Mouse (Mus musculus): ENCODE measurements at regions not wholly inside any gene's neighbourhood (a gene's known extent, or its start where the extent isn't known, plus 50 kb on each side); places are given as distances from the start of the nearest gene placed in this dataset.

DNA sequence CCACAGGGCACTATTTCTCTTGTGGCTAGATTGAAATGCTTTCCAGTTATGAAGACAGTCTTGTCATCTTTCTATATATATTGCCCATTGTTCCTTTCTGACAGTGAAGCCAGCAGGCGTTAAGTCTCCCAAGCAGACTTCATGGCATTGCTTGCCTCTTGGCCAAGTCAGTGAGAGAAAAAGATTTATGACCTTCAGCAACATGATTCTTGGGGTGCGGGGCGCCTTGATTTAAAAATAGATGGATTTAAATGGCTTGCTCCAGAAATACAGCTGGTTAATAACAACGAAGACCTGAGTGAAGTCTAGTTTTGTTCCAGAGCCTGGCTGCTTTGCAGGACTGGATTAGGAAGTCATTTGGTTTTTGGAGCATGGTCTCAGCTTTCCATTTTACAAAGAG, 475.2 kb upstream of the Gm26657 start:
- no peak overlapping the region for H3K4me2 ChIP-seq (ENCODE audit: low read depth, severe bottlenecking)
- H3K27ac ChIP-seq (replicated peaks; ENCODE audit: low read depth, low read length), result no peak overlapping the region
- DNase-seq (ENCODE audit: low spot score), result no peak

DNA sequence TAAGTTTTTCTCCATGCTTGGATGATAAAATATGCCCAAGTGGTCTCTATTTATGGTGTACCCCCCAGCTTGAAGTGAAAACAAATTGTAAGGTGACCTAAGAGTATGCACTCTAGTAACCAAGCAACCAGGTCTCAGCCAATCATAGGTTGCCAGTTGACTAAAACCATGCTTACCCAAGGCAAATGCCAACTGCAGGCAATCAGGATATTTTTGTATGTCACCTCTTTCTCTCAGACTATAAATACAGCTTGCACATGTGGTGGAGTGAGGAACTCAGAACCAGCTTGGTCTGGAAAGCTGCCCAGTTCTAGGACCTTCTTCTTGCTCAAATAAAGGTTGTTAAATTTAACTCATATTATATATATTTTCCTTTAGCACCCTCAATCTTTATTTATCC, 476.0 kb upstream of the Gm26657 start:
- Histone ChIP-seq H3K4me1 (ENCODE audit: control insufficient read depth, insufficient read depth, low read length) (no peaks in the 10 kb centered on the region), H3K9ac (ENCODE audit: low read length) (no peak overlapping the region), H3K4me3 (ENCODE audit: low read depth, low read length) (no peak overlapping the region), H3K27me3 (ENCODE audit: control insufficient read depth, insufficient read depth, low read length) (no peaks in the 10 kb centered on the region), H3K9me3 (ENCODE audit: control insufficient read depth, low read length) (no peaks in the 10 kb centered on the region), H3K27ac (replicated peaks; ENCODE audit: low read depth, low read length) (no peak overlapping the region), H3K36me3 (ENCODE audit: control insufficient read depth, insufficient read depth, low read length) (no peaks in the 10 kb centered on the region), H3K4me2 (ENCODE audit: low read depth, severe bottlenecking) (no peak overlapping the region)
- no peak for ATAC-seq (ENCODE audit: insufficient number of reproducible peaks, low FRiP score, low TSS enrichment, low read depth)
- no peak for DNase-seq (ENCODE audit: low spot score)

More for the DNA sequence above, 475.2 kb upstream of the Gm26657 start:
- Histone ChIP-seq H3K36me3 (ENCODE audit: control insufficient read depth, insufficient read depth, low read length) (no peaks in the 10 kb centered on the region), H3K9ac (ENCODE audit: low read length) (no peak overlapping the region), H3K27me3 (ENCODE audit: control insufficient read depth, insufficient read depth, low read length) (no peaks in the 10 kb centered on the region), H3K4me3 (ENCODE audit: low read depth, low read length) (no peak overlapping the region), H3K4me1 (ENCODE audit: control insufficient read depth, insufficient read depth, low read length) (no peaks in the 10 kb centered on the region), H3K9me3 (ENCODE audit: control insufficient read depth, low read length) (no peaks in the 10 kb centered on the region)
- 78% methylated on average over 4 of the region's 4 CpGs for whole genome bisulfite sequencing
- no peak for ATAC-seq (ENCODE audit: insufficient number of reproducible peaks, low FRiP score, low TSS enrichment, low read depth)

DNA sequence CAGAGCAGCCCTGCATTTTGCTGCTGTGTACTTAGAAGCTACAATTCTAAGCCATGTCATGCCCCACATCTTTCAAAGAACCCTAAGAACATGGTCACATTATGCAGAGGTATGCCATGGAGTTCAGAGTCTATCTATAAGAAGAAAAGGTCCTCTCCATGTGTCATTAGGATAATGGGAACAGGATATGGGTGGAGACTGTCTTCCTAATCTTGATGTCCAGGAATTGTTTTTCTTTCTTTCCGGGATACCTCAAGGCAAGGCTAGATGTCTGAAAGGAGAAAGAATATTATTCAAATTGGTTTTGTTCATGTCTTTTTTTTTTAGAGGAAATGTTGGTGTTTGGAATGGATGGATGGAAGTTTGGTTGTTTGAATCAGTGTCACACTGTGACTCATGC, 477.3 kb upstream of the Gm26657 start:
- ATAC-seq (ENCODE audit: insufficient number of reproducible peaks, low FRiP score, low TSS enrichment, low read depth), result no peak
- DNase-seq (ENCODE audit: low spot score), result no peak
- Histone ChIP-seq H3K9ac (ENCODE audit: low read length) (no peak overlapping the region), H3K27me3 (ENCODE audit: control insufficient read depth, insufficient read depth, low read length) (no peaks in the 10 kb centered on the region), H3K4me1 (ENCODE audit: control insufficient read depth, insufficient read depth, low read length) (no peaks in the 10 kb centered on the region), H3K36me3 (ENCODE audit: control insufficient read depth, insufficient read depth, low read length) (no peaks in the 10 kb centered on the region), H3K4me2 (ENCODE audit: low read depth, severe bottlenecking) (no peak overlapping the region), H3K4me3 (ENCODE audit: low read depth, low read length) (no peak overlapping the region), H3K27ac (replicated peaks; ENCODE audit: low read depth, low read length) (no peak overlapping the region), H3K9me3 (ENCODE audit: control insufficient read depth, low read length) (no peaks in the 10 kb centered on the region)
- 100% methylated on average over 1 of the region's 1 CpGs for WGBS

DNA sequence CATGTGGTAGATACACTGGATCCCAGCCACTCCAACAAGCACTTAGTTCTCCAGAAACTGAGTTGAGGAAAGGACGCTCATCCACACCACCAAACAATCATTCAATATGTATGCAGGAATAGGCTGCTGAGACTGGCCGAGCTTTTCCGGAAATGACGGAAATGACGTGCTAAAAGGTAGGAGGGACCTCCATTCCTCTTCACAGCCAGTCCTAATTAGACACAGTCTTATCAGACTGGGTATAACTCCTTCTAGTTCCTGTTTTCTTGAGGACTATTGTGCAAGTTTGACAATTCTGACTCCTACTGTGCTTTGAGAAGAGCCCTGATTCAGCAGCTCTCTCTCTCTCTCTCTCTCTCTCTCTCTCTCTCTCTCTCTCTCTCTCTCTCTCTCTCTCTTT, 477.9 kb upstream of the Gm26657 start:
- ATAC-seq (ENCODE audit: insufficient number of reproducible peaks, low FRiP score, low TSS enrichment, low read depth) (no peak), DNase-seq (ENCODE audit: low spot score) (no peak)
- no peaks in the 10 kb centered on the region for H3K27me3 ChIP-seq (ENCODE audit: control insufficient read depth, insufficient read depth, low read length)
- 89% methylated on average over 5 of the region's 5 CpGs for WGBS
- no peak overlapping the region for H3K4me2 ChIP-seq (ENCODE audit: low read depth, severe bottlenecking)
- no peaks in the 10 kb centered on the region for H3K36me3 ChIP-seq (ENCODE audit: control insufficient read depth, insufficient read depth, low read length)
- H3K4me1 ChIP-seq (ENCODE audit: control insufficient read depth, insufficient read depth, low read length), result no peaks in the 10 kb centered on the region
- H3K4me3 ChIP-seq (ENCODE audit: low read depth, low read length), result no peak overlapping the region
- no peak overlapping the region for H3K27ac ChIP-seq (replicated peaks; ENCODE audit: low read depth, low read length)
- no peak overlapping the region for H3K9ac ChIP-seq (ENCODE audit: low read length)
- H3K9me3 ChIP-seq (ENCODE audit: control insufficient read depth, low read length), result no peaks in the 10 kb centered on the region

DNA sequence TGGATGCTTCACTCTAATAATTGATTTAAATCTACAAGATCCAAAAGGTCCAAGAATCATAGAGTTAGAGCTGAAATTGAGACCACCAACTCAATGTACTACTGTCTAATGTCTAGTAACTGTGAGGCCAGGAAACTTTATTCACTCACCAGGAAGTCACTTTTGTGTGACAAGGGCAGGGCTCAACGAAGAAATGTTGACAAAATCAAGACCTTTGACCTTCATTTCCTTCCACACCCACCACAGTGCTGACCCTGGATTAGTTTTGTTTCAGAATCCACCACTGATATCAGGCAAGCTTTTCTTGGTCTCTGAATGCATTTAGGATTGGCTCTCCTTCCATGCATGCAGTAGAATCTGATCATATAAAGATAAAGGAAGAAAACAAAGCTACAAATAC, 487.5 kb upstream of the Gm26657 start:
- Histone ChIP-seq H3K27ac (replicated peaks; ENCODE audit: low read depth, low read length) (no peak overlapping the region), H3K36me3 (ENCODE audit: control insufficient read depth, insufficient read depth, low read length) (no peaks in the 10 kb centered on the region), H3K9me3 (ENCODE audit: control insufficient read depth, low read length) (no peaks in the 10 kb centered on the region), H3K4me3 (ENCODE audit: low read depth, low read length) (no peak overlapping the region), H3K9ac (ENCODE audit: low read length) (no peak overlapping the region), H3K27me3 (ENCODE audit: control insufficient read depth, insufficient read depth, low read length) (no peaks in the 10 kb centered on the region), H3K4me1 (ENCODE audit: control insufficient read depth, insufficient read depth, low read length) (no peaks in the 10 kb centered on the region), H3K4me2 (ENCODE audit: low read depth, severe bottlenecking) (no peak overlapping the region)
- no peak for DNase-seq (ENCODE audit: low spot score)
- WGBS, result 37% methylated on average over 1 of the region's 1 CpGs
- ATAC-seq (ENCODE audit: insufficient number of reproducible peaks, low FRiP score, low TSS enrichment, low read depth), result no peak

DNA sequence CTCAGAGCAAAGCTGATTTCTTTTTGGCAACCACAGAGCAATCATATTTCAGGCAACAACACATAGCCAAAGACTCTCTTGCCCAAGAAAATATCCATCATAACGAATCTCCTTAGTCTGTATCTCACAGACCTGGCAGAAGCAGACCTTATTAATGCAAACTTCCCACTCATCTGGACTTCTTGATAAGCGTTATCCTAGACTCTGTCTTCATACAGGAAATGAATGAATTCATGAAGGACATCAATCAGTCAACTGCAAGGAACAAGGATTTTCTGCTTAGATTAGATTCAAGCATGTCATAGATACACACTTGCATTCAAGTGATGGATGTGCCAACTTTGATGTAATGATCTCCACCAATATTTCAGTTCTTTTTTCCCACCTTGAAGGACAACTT, 488.1 kb upstream of the Gm26657 start:
- Histone ChIP-seq H3K27ac (replicated peaks; ENCODE audit: low read depth, low read length) (no peak overlapping the region), H3K27me3 (ENCODE audit: control insufficient read depth, insufficient read depth, low read length) (no peaks in the 10 kb centered on the region), H3K4me2 (ENCODE audit: low read depth, severe bottlenecking) (no peak overlapping the region), H3K4me3 (ENCODE audit: low read depth, low read length) (no peak overlapping the region), H3K9me3 (ENCODE audit: control insufficient read depth, low read length) (no peaks in the 10 kb centered on the region), H3K4me1 (ENCODE audit: control insufficient read depth, insufficient read depth, low read length) (no peaks in the 10 kb centered on the region), H3K9ac (ENCODE audit: low read length) (no peak overlapping the region), H3K36me3 (ENCODE audit: control insufficient read depth, insufficient read depth, low read length) (no peaks in the 10 kb centered on the region)
- ATAC-seq (ENCODE audit: insufficient number of reproducible peaks, low FRiP score, low TSS enrichment, low read depth) (no peak), DNase-seq (ENCODE audit: low spot score) (no peak)
- WGBS, result 86% methylated on average over 2 of the region's 2 CpGs

DNA sequence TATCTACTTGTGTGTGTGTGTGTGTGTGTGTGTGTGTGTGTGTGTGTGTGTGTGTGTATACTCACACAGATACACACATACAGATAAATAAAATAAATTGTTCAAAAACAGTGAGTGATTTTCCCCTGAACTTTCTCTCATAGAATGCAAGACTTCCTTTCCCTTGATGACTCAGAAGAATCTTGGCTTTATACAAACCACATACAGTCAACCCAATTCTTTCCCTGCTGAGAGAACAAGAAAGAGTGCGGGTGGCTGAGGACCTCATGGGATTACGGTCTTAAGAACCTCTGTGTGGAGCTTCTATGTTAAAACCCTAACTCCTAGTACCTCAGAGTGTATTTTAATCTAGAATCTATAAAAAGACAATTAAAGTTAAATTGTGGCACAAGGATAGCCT, 489.3 kb upstream of the Gm26657 start:
- no peaks in the 10 kb centered on the region for H3K4me1 ChIP-seq (ENCODE audit: control insufficient read depth, insufficient read depth, low read length)
- no peaks in the 10 kb centered on the region for H3K9me3 ChIP-seq (ENCODE audit: control insufficient read depth, low read length)
- H3K4me3 ChIP-seq (ENCODE audit: low read depth, low read length), result no peak overlapping the region
- no peaks in the 10 kb centered on the region for H3K27me3 ChIP-seq (ENCODE audit: control insufficient read depth, insufficient read depth, low read length)
- no peak for ATAC-seq (ENCODE audit: insufficient number of reproducible peaks, low FRiP score, low TSS enrichment, low read depth)
- no peak for DNase-seq (ENCODE audit: low spot score)
- WGBS, result 95% methylated on average over 2 of the region's 2 CpGs
- no peaks in the 10 kb centered on the region for H3K36me3 ChIP-seq (ENCODE audit: control insufficient read depth, insufficient read depth, low read length)
- H3K9ac ChIP-seq (ENCODE audit: low read length), result no peak overlapping the region
- no peak overlapping the region for H3K27ac ChIP-seq (replicated peaks; ENCODE audit: low read depth, low read length)
- H3K4me2 ChIP-seq (ENCODE audit: low read depth, severe bottlenecking), result no peak overlapping the region

DNA sequence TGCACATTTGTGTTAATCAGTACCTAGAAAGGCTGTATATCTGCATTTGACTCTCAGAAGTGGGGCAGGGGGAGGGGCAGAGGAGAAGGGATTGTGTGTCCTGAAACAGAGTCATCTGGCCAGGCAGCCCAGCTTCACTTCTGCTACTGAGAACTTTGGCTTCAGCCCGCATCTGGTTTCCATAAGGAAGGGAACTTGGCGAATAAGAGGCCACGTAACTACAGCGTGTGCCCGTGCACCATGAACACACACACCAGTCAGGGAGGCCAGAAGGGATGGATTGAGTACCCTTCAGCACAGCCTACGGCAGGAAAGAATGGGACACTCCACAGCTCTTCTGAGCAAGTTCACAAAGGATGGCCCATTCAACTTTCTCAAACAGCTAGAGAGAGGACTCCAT, 496.0 kb upstream of the Gm26657 start:
- WGBS, result 21% methylated on average over 6 of the region's 6 CpGs
- Histone ChIP-seq H3K9me3 (ENCODE audit: control insufficient read depth, low read length) (no peaks in the 10 kb centered on the region), H3K36me3 (ENCODE audit: control insufficient read depth, insufficient read depth, low read length) (no peaks in the 10 kb centered on the region), H3K27ac (replicated peaks; ENCODE audit: low read depth, low read length) (no peak overlapping the region), H3K4me3 (ENCODE audit: low read depth, low read length) (no peak overlapping the region), H3K4me2 (ENCODE audit: low read depth, severe bottlenecking) (no peak overlapping the region), H3K4me1 (ENCODE audit: control insufficient read depth, insufficient read depth, low read length) (no peaks in the 10 kb centered on the region), H3K27me3 (ENCODE audit: control insufficient read depth, insufficient read depth, low read length) (no peaks in the 10 kb centered on the region), H3K9ac (ENCODE audit: low read length) (no peak overlapping the region)
- peak; percentile 70; the same call in 1 of the 2 replicates for ATAC-seq (ENCODE audit: insufficient number of reproducible peaks, low FRiP score, low TSS enrichment, low read depth)
- peak; percentile 67 for DNase-seq (ENCODE audit: low spot score)

Data from limb, embryonic 11.5 days (tissue).